Mouse (Mus musculus) ovary, adult 18-20 months (tissue): ENCODE results near the gene Bbs7.

ENCODE experiments used
- DNase-seq: peaks from one replicate; pipeline ENCODE4 v3.0.0; 2022; ENCODE audit warnings: low spot score, mixed read lengths

The Bbs7 gene

DNA sequence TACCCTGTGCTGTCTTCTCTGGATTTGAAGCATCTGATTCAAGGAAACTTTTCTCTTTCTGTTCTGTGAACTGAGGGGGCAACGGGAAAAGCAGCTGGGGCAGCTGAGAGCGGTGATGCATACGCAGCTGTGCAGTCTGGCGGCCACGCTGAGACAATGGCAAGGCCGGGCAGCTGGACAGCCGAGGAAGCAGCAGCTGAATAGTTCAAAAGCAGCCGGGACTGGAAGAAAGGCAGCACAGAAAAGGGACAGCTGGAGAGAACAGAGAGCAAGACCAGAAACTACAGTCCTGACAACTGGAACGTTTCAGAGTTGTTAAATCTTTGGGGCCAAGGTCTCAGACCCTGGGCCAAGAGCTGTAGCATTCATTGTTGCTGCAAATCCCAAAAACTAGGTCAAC is 61.9 kb downstream of the Bbs7 start:
- DNase-seq, result no peak

GRCm38 (mm10) chr3:36544961-36545360 is 68.3 kb downstream of the Bbs7 start:
- no peak for DNase-seq

GRCm38 (mm10) chr3:36541399-36541798 is 71.9 kb downstream of the Bbs7 start:
- DNase-seq, result no peak

DNA sequence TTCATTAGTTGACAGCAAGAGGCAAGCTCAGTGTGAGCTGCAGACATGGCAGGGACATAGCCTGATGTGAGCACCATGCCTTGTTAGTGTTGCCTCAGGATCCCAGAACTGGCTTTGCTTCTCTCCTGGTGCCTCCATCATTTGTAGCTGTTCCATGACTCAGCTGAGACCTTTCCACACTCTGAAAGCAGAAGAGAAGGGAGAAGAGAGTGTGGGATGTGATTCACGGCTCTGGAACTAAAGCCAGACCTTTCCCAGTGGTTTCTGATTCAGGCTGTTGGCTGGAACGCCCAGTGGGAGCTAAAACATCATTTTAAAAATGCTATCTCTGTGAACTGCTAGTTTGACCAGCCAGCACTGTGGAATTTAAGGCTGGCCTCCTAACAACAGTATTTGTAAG is 72.5 kb downstream of the Bbs7 start:
- no peak for DNase-seq

- DNase-seq, result no peak
Observed at GRCm38 (mm10) chr3:36537701-36538470, 75.4 kb downstream of the Bbs7 start.

DNA sequence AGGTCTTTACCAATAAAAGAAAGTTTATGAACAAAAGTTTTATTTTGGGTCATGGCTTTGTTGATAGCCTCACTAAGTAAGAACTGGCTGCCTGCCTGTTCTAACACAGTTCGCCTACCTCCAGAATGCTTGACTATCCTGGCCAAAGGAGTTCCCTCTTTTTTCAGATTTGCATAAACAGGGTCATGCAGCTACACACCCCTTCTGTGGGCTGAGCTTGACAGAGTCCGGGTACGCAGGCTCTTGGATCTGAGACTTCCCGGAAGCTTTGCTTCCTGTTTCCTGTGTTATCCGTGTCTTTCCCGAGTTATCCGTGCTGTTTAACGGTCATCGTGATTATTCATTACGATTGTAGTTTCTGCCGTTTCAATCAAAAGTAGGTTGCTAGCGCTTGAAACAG is 77.2 kb downstream of the Bbs7 start:
- no peak for DNase-seq

DNA sequence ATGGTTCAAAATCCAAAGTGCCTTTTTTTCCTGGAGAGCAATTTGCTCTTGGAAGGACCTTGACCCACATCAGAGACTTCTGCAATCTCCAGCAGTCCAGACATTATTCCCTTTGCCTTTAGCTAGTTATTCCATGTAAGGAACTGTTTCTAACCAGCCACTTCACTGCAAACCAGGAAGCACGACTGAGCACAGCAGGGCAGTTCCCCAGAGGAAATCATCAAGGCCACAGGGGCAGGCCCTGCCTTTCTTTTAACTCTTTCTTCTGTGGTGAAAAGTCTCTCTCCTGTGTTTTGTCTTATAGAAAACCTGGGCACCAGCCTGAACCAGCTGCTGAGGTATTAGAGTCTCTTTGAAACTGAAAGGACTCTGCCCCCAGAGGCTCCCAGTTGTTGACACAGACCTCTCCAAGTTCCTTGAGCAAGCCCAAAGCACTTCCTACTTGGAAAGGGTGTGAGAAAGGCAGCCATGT is 80.0 kb downstream of the Bbs7 start:
- no peak for DNase-seq

GRCm38 (mm10) chr3:36532738-36533137 is 80.5 kb downstream of the Bbs7 start:
- DNase-seq, result no peak

DNA sequence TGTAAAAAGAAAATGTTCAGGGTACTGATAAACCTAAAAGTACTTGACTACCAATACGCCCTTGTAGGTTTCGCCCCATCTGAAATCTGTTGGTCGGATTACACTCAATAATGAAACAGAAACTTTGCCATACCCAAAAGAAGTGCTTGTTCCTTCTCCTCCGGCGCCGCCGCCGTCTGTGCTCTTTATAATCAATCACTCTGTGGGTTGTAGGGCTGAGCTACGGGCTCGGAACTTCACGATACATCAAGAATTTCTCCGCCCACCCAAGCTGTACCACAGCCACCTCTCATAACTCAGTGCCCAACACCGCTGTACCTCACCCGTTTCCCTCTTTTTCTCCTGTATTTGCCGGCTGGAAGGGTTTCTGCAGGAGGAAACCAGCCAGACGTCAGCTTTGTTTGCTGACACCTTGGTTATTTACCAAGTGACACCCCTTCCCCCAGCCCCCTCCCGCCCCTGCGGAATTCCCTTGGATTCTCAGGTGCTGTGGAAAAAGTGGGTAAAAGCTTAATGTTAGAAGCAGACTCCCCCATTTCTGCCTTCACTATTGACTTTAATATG is 81.2 kb downstream of the Bbs7 start:
- DNase-seq, result no peak

DNA sequence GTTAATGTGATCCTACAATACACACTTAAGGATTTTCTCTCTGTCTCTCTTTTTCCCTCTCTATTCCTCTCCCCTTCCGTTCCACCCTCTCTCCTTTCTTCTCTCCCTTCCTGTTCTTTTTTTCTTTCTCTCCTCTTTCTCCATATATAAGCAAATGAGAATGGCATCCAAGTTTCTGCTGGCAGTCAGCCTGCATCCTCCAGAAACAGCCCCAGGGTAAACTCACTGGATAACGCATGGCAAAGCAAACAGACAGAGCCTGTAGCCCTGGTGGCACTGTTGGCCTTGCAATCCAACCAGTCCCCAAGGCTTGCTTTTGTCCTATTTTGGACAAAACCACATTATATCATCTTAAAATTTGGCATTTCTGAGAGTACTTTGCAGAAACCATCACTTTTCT is 82.0 kb downstream of the Bbs7 start:
- DNase-seq, result no peak

GRCm38 (mm10) chr3:36530781-36531180 is 82.5 kb downstream of the Bbs7 start:
- DNase-seq, result no peak

DNA sequence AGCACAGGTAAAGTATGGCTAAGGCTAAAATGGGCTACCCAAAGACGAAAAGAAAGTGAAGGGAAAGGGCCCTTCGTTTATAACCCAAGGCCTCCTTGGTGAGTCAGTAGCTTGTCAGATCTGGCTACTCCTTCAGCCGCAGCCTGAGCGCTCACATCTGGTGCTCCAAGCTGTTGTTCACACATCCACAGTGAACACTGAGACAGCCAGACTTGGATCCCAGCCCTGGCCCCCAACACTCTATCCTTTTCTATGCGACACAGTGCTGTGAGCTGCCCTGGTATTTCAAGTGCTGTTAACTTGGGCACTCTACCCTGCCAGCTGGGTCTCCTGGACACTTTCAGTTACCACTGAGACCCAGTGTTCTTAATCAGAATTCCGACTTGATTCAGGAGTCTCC is 82.9 kb downstream of the Bbs7 start:
- no peak for DNase-seq

GRCm38 (mm10) chr3:36524466-36524865 is 88.8 kb downstream of the Bbs7 start:
- no peak for DNase-seq
